Mouse (Mus musculus) hindbrain, embryonic 13.5 days (tissue): ENCODE measurements around the gene Nav1. TPM values are rescaled to one million over a fixed set of nuclear protein-coding genes. Genes with fewer than 3 reads are reported as not detected.

Experiments
- ATAC-seq: fragments of 200-750 bp; cut with Nextera tagmentation; 2 replicates; pipeline ENCODE4 v1.8.0; 2017; ENCODE audit warnings: moderate TSS enrichment; ENCODE audit not compliant: low FRiP score
- H3K27ac ChIP-seq: fragments of 300-500 bp; sonication (generic); 2 replicates; pipeline ENCODE4 v1.5.1; 2015; ENCODE audit warnings: inconsistent platforms, mild to moderate bottlenecking, moderate library complexity
- H3K27me3 ChIP-seq: fragments of 300-500 bp; sonication (generic); 2 replicates; pipeline ENCODE4 v1.6.1; 2015; ENCODE audit warnings: mild to moderate bottlenecking, inconsistent platforms
- H3K36me3 ChIP-seq: fragments of 300-500 bp; sonication (generic); 2 replicates; pipeline ENCODE4 v1.6.1; 2015; ENCODE audit warnings: mild to moderate bottlenecking, inconsistent platforms
- H3K4me1 ChIP-seq: fragments of 300-500 bp; sonication (generic); replicated peaks from 2 replicates; pipeline ENCODE4 v1.6.1; 2015; ENCODE audit warnings: inconsistent platforms
- H3K4me2 ChIP-seq: fragments of 300-500 bp; sonication (generic); 2 replicates; pipeline ENCODE4 v1.6.1; 2015; ENCODE audit warnings: inconsistent platforms, mild to moderate bottlenecking, moderate library complexity
- H3K4me3 ChIP-seq: fragments of 300-500 bp; sonication (generic); 2 replicates; pipeline ENCODE4 v1.5.1; 2015; ENCODE audit warnings: mild to moderate bottlenecking, inconsistent platforms
- H3K9ac ChIP-seq: fragments of 300-500 bp; sonication (generic); 2 replicates; pipeline ENCODE4 v1.6.1; 2015; ENCODE audit warnings: mild to moderate bottlenecking, inconsistent platforms
- H3K9me3 ChIP-seq: fragments of 300-500 bp; sonication (generic); 2 replicates; pipeline ENCODE4 v1.6.1; 2016; ENCODE audit warnings: inconsistent platforms
- WGBS: fragments of 180-500 bp; shearing (Covaris S2); methylation state at CpG from one replicate; pipeline ENCODE4 v1.1.7; 2015; 5-methylcytosine and 5-hydroxymethylcytosine counted together
- polyA plus RNA-seq: library from polyadenylated mRNA; unstranded; fragments of >200 nt; fragmentation: Nextera tagmentation; extraction: Ambion mirVana; gene quantifications from 2 replicates; pipeline ENCODE4 v1.2.1, GENCODE M21; 2015

The Nav1 gene
- polyA plus RNA-seq, 1 experiment from 2014 or later: 42.6 TPM

- Histone ChIP-seq H3K27ac (peak overlapping the region; percentile 73; the same call in 1 of the 2 replicates), H3K4me1 (peaks cover 33% of the 10 kb centered on the region), H3K4me2 (no peak overlapping the region), H3K9me3 (no peaks in the 10 kb centered on the region), H3K4me3 (no peak overlapping the region), H3K9ac (no peak overlapping the region), H3K36me3 (no peaks in the 10 kb centered on the region), H3K27me3 (no peaks in the 10 kb centered on the region)
- no peak for ATAC-seq
- 71% methylated on average over 3 of the region's 3 CpGs for WGBS
Observed at GRCm38 (mm10) chr1:135588973-135589372, 18.1 kb downstream of the Nav1 start.

GRCm38 (mm10) chr1:135586903-135587302 lies 20.2 kb downstream of the Nav1 start:
- Histone ChIP-seq H3K9me3 (no peaks in the 10 kb centered on the region), H3K9ac (no peak overlapping the region), H3K4me1 (peaks cover 47% of the 10 kb centered on the region), H3K27me3 (no peaks in the 10 kb centered on the region), H3K4me3 (no peak overlapping the region), H3K36me3 (no peaks in the 10 kb centered on the region), H3K4me2 (no peak overlapping the region), H3K27ac (no peak overlapping the region)
- ATAC-seq: no peak

- H3K4me2 ChIP-seq: peak overlapping the region; percentile 89
- no peaks in the 10 kb centered on the region for H3K27me3 ChIP-seq
- H3K9me3 ChIP-seq: no peaks in the 10 kb centered on the region
- ATAC-seq: peak; percentile 66
- peak overlapping the region; percentile 92 for H3K9ac ChIP-seq
- H3K4me3 ChIP-seq: peak overlapping the region; percentile 71
- H3K4me1 ChIP-seq: peaks cover 60% of the 10 kb centered on the region
- WGBS: under 1% methylated on average over 18 of the region's 19 CpGs
- H3K27ac ChIP-seq: peak overlapping the region; percentile 95
- H3K36me3 ChIP-seq: no peaks in the 10 kb centered on the region
Observed at GRCm38 (mm10) chr1:135585573-135585972, 21.5 kb downstream of the Nav1 start.

GRCm38 (mm10) chr1:135584587-135585541 lies 22.2 kb downstream of the Nav1 start:
- ATAC-seq: peak; percentile 58
- H3K9ac ChIP-seq: peak overlapping the region; percentile 92
- H3K4me2 ChIP-seq: peak overlapping the region; percentile 89
- H3K27ac ChIP-seq: peak overlapping the region; percentile 95
- no peaks in the 10 kb centered on the region for H3K36me3 ChIP-seq
- peak overlapping the region; percentile 71 for H3K4me3 ChIP-seq
- H3K9me3 ChIP-seq: no peaks in the 10 kb centered on the region
- H3K27me3 ChIP-seq: no peaks in the 10 kb centered on the region
- peaks cover 68% of the 10 kb centered on the region for H3K4me1 ChIP-seq
- 1% methylated on average over 71 of the region's 73 CpGs for WGBS

- Histone ChIP-seq H3K4me2 (peak overlapping the region; percentile 89), H3K4me3 (peak overlapping the region; percentile 71), H3K9ac (peak overlapping the region; percentile 92), H3K36me3 (0 out of 2 replicates have a peak, but pooled peaks cover under 1% of the 10 kb centered on the region), H3K27me3 (no peaks in the 10 kb centered on the region), H3K9me3 (no peaks in the 10 kb centered on the region), H3K27ac (peak overlapping the region; percentile 95), H3K4me1 (peaks cover 76% of the 10 kb centered on the region)
- WGBS: 4% methylated on average over 21 of the region's 21 CpGs
- ATAC-seq: no peak
Observed at GRCm38 (mm10) chr1:135583678-135584515, 23.2 kb downstream of the Nav1 start.

GRCm38 (mm10) chr1:135583081-135583677 lies 23.9 kb downstream of the Nav1 start:
- Histone ChIP-seq H3K4me1 (peaks cover 76% of the 10 kb centered on the region), H3K9ac (peak overlapping the region; percentile 92), H3K36me3 (peaks cover 7% of the 10 kb centered on the region), H3K4me3 (peak overlapping the region; percentile 71), H3K27ac (peak overlapping the region; percentile 95), H3K9me3 (no peaks in the 10 kb centered on the region), H3K4me2 (peak overlapping the region; percentile 89), H3K27me3 (no peaks in the 10 kb centered on the region)
- peak; percentile 67 for ATAC-seq
- WGBS: 5% methylated on average over 15 of the region's 15 CpGs

- Histone ChIP-seq H3K9ac (peak overlapping the region; percentile 92), H3K36me3 (peaks cover 7% of the 10 kb centered on the region), H3K9me3 (no peaks in the 10 kb centered on the region), H3K4me1 (peaks cover 83% of the 10 kb centered on the region), H3K27me3 (no peaks in the 10 kb centered on the region), H3K4me3 (peak overlapping the region; percentile 71), H3K27ac (peak overlapping the region; percentile 48; the same call in 1 of the 2 replicates), H3K4me2 (peak overlapping the region; percentile 89)
- WGBS: 11% methylated on average over 8 of the region's 8 CpGs
- ATAC-seq: no peak
Observed at GRCm38 (mm10) chr1:135581001-135581400, 26.1 kb downstream of the Nav1 start.

GRCm38 (mm10) chr1:135579111-135579510 lies 28.0 kb downstream of the Nav1 start:
- peaks cover 95% of the 10 kb centered on the region for H3K4me1 ChIP-seq
- peak overlapping the region; percentile 89 for H3K4me2 ChIP-seq
- 62% methylated on average over 3 of the region's 3 CpGs for WGBS
- peak overlapping the region; percentile 92 for H3K9ac ChIP-seq
- peaks cover 7% of the 10 kb centered on the region for H3K36me3 ChIP-seq
- no peak for ATAC-seq
- peak overlapping the region; percentile 3; the same call in 1 of the 2 replicates for H3K27ac ChIP-seq
- H3K9me3 ChIP-seq: no peaks in the 10 kb centered on the region
- H3K27me3 ChIP-seq: no peaks in the 10 kb centered on the region
- no peak overlapping the region for H3K4me3 ChIP-seq

- no peak overlapping the region; the same call in 1 of the 2 replicates for H3K27ac ChIP-seq
- no peak overlapping the region for H3K4me3 ChIP-seq
- no peak overlapping the region for H3K9ac ChIP-seq
- H3K4me2 ChIP-seq: no peak overlapping the region
- 70% methylated on average over 2 of the region's 2 CpGs for WGBS
- H3K9me3 ChIP-seq: no peaks in the 10 kb centered on the region
- H3K36me3 ChIP-seq: peaks cover 11% of the 10 kb centered on the region
- H3K4me1 ChIP-seq: peaks cover 95% of the 10 kb centered on the region
- ATAC-seq: no peak
- H3K27me3 ChIP-seq: no peaks in the 10 kb centered on the region
Observed at GRCm38 (mm10) chr1:135577793-135578192, 29.3 kb downstream of the Nav1 start.

- H3K36me3 ChIP-seq: peaks cover 22% of the 10 kb centered on the region
- H3K4me3 ChIP-seq: no peak overlapping the region
- no peaks in the 10 kb centered on the region for H3K27me3 ChIP-seq
- peaks cover 86% of the 10 kb centered on the region for H3K4me1 ChIP-seq
- no peak overlapping the region for H3K9ac ChIP-seq
- no peak overlapping the region for H3K27ac ChIP-seq
- no peak for ATAC-seq
- 97% methylated on average over 1 of the region's 1 CpGs for WGBS
- no peak overlapping the region for H3K4me2 ChIP-seq
- H3K9me3 ChIP-seq: no peaks in the 10 kb centered on the region
Observed at GRCm38 (mm10) chr1:135575393-135575792, 31.7 kb downstream of the Nav1 start.

GRCm38 (mm10) chr1:135574451-135575208 lies 32.5 kb downstream of the Nav1 start:
- 0 out of 2 replicates have a peak overlapping the region, but pooled peaks have one; percentile 18 for H3K27ac ChIP-seq
- peaks cover 22% of the 10 kb centered on the region for H3K36me3 ChIP-seq
- ATAC-seq: no peak
- no peak overlapping the region for H3K4me2 ChIP-seq
- H3K9me3 ChIP-seq: no peaks in the 10 kb centered on the region
- H3K4me3 ChIP-seq: no peak overlapping the region
- peaks cover 80% of the 10 kb centered on the region for H3K4me1 ChIP-seq
- no peaks in the 10 kb centered on the region for H3K27me3 ChIP-seq
- 87% methylated on average over 4 of the region's 4 CpGs for whole genome bisulfite sequencing
- H3K9ac ChIP-seq: no peak overlapping the region
